Mouse (Mus musculus) left cerebral cortex, postnatal 25 days (tissue): Measurements from ENCODE around the gene Foxr1. TPM values are rescaled to one million over a fixed set of nuclear protein-coding genes. Genes with fewer than 3 reads are reported as not detected.

Experiments
- DNase-seq, 2 experiments: peaks; one replicate each; pipeline ENCODE4 v3.0.0; 2022; ENCODE audit warnings: low spot score in 2 of 2, mixed read lengths in 1 of 2
- intact Hi-C: fragments of 180-260 bp; cut with DNase I; formaldehyde crosslinking; loops from one replicate; pipeline ENCODE4 v1.15.1; 2025
- microRNA-seq, 2 experiments: library from miRNA; unstranded; fragments of <30 nt; microRNA quantifications; one replicate each; pipeline ENCODE4 v1.2.0; 2022
- total RNA-seq, 2 experiments: library from RNA; stranded (reverse); gene quantifications; 2 replicates each; pipeline ENCODE4 v1.2.3; 2021

Foxr1 gene
- total RNA-seq, 2 experiments from 2014 or later = not detected

DNA sequence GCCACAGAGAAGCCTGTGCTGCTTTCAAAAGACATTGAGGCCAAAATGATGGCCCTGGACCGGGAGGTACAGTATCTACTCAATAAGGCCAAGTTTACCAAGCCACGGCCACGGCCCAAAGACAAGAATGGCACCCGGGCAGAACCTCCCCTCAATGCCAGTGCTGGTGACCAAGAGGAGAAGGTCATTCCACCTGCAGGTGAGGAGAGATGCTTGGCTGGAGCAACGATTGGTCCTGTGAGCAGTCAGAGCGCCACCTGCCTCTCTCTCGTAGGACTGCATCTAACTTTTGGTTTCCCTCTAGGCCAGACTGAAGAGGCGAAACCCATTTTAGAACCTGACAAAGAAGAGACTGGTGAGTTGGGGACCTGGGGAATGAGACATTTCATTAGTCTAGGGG lies 51.7 kb downstream of the Foxr1 start:
- intact Hi-C loops = no loop called here
- DNase-seq = peak in 1 of 2 experiments; percentile 46

- intact Hi-C loops = no loop called here
- no peak for DNase-seq
Observed at GRCm38 (mm10) chr9:44387221-44387620, 53.7 kb downstream of the Foxr1 start.

DNA sequence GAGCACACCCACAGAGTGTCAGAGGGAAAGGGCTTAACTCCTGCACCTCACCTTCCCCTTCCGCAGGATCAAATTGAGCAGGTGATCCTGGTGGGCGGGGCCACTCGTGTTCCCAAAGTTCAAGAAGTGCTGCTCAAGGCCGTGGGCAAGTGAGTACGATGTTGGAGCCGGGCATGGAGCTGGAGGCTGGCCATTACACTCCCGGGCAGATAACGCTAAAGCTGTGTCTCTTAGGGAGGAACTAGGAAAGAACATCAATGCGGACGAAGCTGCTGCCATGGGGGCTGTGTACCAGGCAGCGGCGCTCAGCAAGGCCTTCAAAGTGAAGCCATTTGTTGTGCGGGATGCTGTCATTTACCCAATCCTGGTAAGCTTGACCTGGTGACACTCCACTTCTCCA lies 56.3 kb downstream of the Foxr1 start:
- DNase-seq = no peak
- intact Hi-C loops = no loop called here

Small RNA genes lying within 50 kb of the gene (microRNA-seq; reads per million reads assigned to microRNA genes)
- gene Mir7085 = 1.3 to 1.7 reads per million in 2 experiments

Other genes starting within 250 kb of the Foxr1 start
- gene Cbl, start 207.1 kb downstream of the Foxr1 start, total RNA-seq = 10 to 100 TPM; 53.4 to 54.2 TPM
- gene Ccdc153, start 200.5 kb downstream of the Foxr1 start, total RNA-seq = 1 to 10 TPM; 1.3 to 2.0 TPM
- under 1 TPM; 0.53 to 0.73 TPM for gene Pdzd3, start 189.7 kb downstream of the Foxr1 start, total RNA-seq
- 10 to 100 TPM; 11.6 to 14.0 TPM for gene Nlrx1, start 172.5 kb downstream of the Foxr1 start, total RNA-seq
- gene Abcg4, start 152.5 kb downstream of the Foxr1 start, total RNA-seq = 10 to 100 TPM; 60.5 to 61.6 TPM
- gene Hinfp, start 135.5 kb downstream of the Foxr1 start, total RNA-seq = 10 to 100 TPM; 28.4 to 28.6 TPM
- gene C2cd2l, start 120.9 kb downstream of the Foxr1 start, total RNA-seq = 100 to 1,000 TPM; 207 to 225 TPM
- gene Dpagt1, start 115.1 kb downstream of the Foxr1 start, total RNA-seq = 10 to 100 TPM; 12.5 to 13.8 TPM
- gene H2afx, start 106.4 kb downstream of the Foxr1 start, total RNA-seq = 10 to 100 TPM; 56.6 to 56.8 TPM
- 10 to 100 TPM; 14.8 to 22.0 TPM for gene Hmbs, start 96.9 kb downstream of the Foxr1 start, total RNA-seq
- 10 to 100 TPM; 47.3 to 47.4 TPM for gene Vps11, start 79.5 kb downstream of the Foxr1 start, total RNA-seq
- 100 to 1,000 TPM; 142 to 144 TPM for gene Hyou1, start 61.6 kb downstream of the Foxr1 start, total RNA-seq
- gene Slc37a4, start 44.3 kb downstream of the Foxr1 start, total RNA-seq = 10 to 100 TPM; 27.3 to 29.1 TPM
- 100 to 1,000 TPM; 615 to 632 TPM for gene Rps25, start 34.0 kb downstream of the Foxr1 start, total RNA-seq
- 10 to 100 TPM; 67.6 to 68.8 TPM for gene Trappc4, start 33.5 kb downstream of the Foxr1 start, total RNA-seq
- 10 to 100 TPM; 14.6 to 15.8 TPM for gene Ccdc84, start 22.6 kb downstream of the Foxr1 start, total RNA-seq
- not detected for gene Upk2, start 13.8 kb upstream of the Foxr1 start, total RNA-seq
- 10 to 100 TPM; 60.3 to 60.9 TPM for gene Bcl9l, start 41.7 kb upstream of the Foxr1 start, total RNA-seq
- gene Cxcr5, start 120.7 kb upstream of the Foxr1 start, total RNA-seq = not detected
- gene Ddx6, start 163.8 kb upstream of the Foxr1 start, total RNA-seq = 100 to 1,000 TPM; 131 to 134 TPM
- under 1 TPM; 0.25 to 0.34 TPM for gene Treh, start 232.1 kb upstream of the Foxr1 start, total RNA-seq